Mouse (Mus musculus) neutrophil, adult 59 days (primary cell): ENCODE results near the gene Capns1. TPM values are rescaled to one million over a fixed set of nuclear protein-coding genes. Genes with fewer than 3 reads are reported as not detected.

Source experiments
- total RNA-seq, 2 experiments: library from RNA; stranded (reverse); gene quantifications; 1 replicate in 1 of 2; 2 replicates in 1 of 2; pipeline ENCODE4 v1.2.4; 2023

Capns1 gene
- total RNA-seq, result 100 to 1,000 TPM; 225 to 239 TPM

GRCm38 (mm10) chr7:30198481-30198971 is at the start of gene Capns1:
Gene Capns1 (minus strand): TSS chr7:30198811.

GRCm38 (mm10) chr7:30235625-30236024 is 37.0 kb upstream of the Capns1 start, which contains the start of gene Ovol3:
Gene Ovol3 (minus strand): TSS chr7:30235725.

GRCm38 (mm10) chr7:30231669-30232454 is 33.3 kb upstream of the Capns1 start, which contains the start of the genes Polr2i and Tbcb:
Gene Polr2i (plus strand): TSS chr7:30231948.
Gene Tbcb (minus strand): TSS chr7:30232272.

GRCm38 (mm10) chr7:30183879-30184289 is 14.7 kb downstream of the Capns1 start, which contains the start of gene Cox7a1:
Gene Cox7a1 (plus strand): TSS chr7:30184144.

GRCm38 (mm10) chr7:30169583-30170282 is 28.9 kb downstream of the Capns1 start, which contains the start of gene Zfp146:
Gene Zfp146 (minus strand): TSS chr7:30169750.

Other genes with a start within 250 kb of the Capns1 start
- 1 to 10 TPM; 2.7 to 3.3 TPM for gene Zfp74, start 244.7 kb downstream of the Capns1 start, total RNA-seq
- gene Zfp568, start 214.9 kb downstream of the Capns1 start, total RNA-seq, result 10 to 100 TPM in 1 of 2 experiments, 1 to 10 TPM in 1; 9.7 to 13.8 TPM
- under 1 TPM; 0.44 to 0.71 TPM for gene Zfp14, start 147.4 kb downstream of the Capns1 start, total RNA-seq
- gene Zfp82, start 125.9 kb downstream of the Capns1 start, total RNA-seq, result under 1 TPM; 0.47 to 0.77 TPM
- not detected for gene Gm26920, start 108.4 kb downstream of the Capns1 start, total RNA-seq
- gene Zfp566, start 108.3 kb downstream of the Capns1 start, total RNA-seq, result 1 to 10 TPM in 1 of 2 experiments, under 1 TPM in 1; 0.57 to 2.0 TPM
- gene Zfp260, start 104.0 kb downstream of the Capns1 start, total RNA-seq, result 1 to 10 TPM; 5.9 to 6.9 TPM
- 10 to 100 TPM; 10.5 to 11.6 TPM for gene Zfp382, start 76.9 kb downstream of the Capns1 start, total RNA-seq
- 10 to 100 TPM; 13.5 to 18.0 TPM for gene Zfp146, start 29.1 kb downstream of the Capns1 start, total RNA-seq
- 1 to 10 TPM; 1.5 to 1.6 TPM for gene Cox7a1, start 14.7 kb downstream of the Capns1 start, total RNA-seq
- 10 to 100 TPM; 30.4 to 34.5 TPM for gene Polr2i, start 33.1 kb upstream of the Capns1 start, total RNA-seq
- 10 to 100 TPM; 38.7 to 46.2 TPM for gene Tbcb, start 33.5 kb upstream of the Capns1 start, total RNA-seq
- gene Ovol3, start 36.9 kb upstream of the Capns1 start, total RNA-seq, result not detected
- gene Thap8, start 81.3 kb upstream of the Capns1 start, total RNA-seq, result under 1 TPM; 0.27 to 0.37 TPM
- 10 to 100 TPM; 16.6 to 21.5 TPM for gene Wdr62, start 81.6 kb upstream of the Capns1 start, total RNA-seq
- gene Clip3, start 92.9 kb upstream of the Capns1 start, total RNA-seq, result not detected
- 10 to 100 TPM; 14.6 to 14.7 TPM for gene Alkbh6, start 109.9 kb upstream of the Capns1 start, total RNA-seq
- gene Syne4, start 116.0 kb upstream of the Capns1 start, total RNA-seq, result under 1 TPM in 1 of 2 experiments, not detected in 1; 0.76 TPM
- gene E130208F15Rik, start 122.9 kb upstream of the Capns1 start, total RNA-seq, result not detected
- 1 to 10 TPM; 3.2 to 3.4 TPM for gene Sdhaf1, start 125.1 kb upstream of the Capns1 start, total RNA-seq
- not detected for gene Lrfn3, start 164.0 kb upstream of the Capns1 start, total RNA-seq
- 1,000 to 10,000 TPM; 2,122 to 2,210 TPM for gene Tyrobp, start 214.9 kb upstream of the Capns1 start, total RNA-seq
- 100 to 1,000 TPM; 116 to 123 TPM for gene Hcst, start 221.0 kb upstream of the Capns1 start, total RNA-seq
- 10 to 100 TPM; 65.6 to 78.9 TPM for gene Nfkbid, start 222.9 kb upstream of the Capns1 start, total RNA-seq
- under 1 TPM in 1 of 2 experiments, not detected in 1; 0.27 TPM for gene Aplp1, start 246.7 kb upstream of the Capns1 start, total RNA-seq